37 mouse cellular contexts compared by ENCODE assay signal in the genomic region with DNA sequence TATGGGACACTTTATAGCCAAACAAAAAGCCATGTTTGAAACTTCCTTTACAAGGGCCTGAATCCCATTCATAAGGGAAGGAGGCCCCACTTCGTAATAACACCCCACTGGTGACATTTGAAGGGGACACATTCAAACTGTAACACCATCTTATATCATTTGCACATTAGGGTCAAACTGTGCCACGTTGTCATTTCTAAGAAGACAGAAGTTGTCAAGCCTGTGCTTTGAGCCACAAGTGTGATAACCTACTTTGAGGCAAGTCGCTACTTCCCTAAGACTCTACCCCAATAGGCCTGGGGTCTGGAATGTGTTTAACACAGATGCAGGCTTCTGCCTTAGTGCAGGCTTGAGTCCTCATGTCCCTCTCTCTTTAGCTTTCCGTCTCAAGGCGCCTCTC. TPM values are rescaled to one million over a fixed set of nuclear protein-coding genes. Genes with fewer than 3 reads are reported as not detected.
"Had no signal": no experiment of that assay in that cellular context is flagged by ENCODE, and none has a peak within 500 bp of the region (broad histone marks: within the 10 kb centered on the region; RNA-seq: fewer than 3 reads in every experiment).

No protein-coding gene starts in this region.

- H3K4me3 ChIP-seq: heart, embryonic 13.5 days; heart, embryonic 15.5 days; hindbrain, embryonic 13.5 days; hindbrain, embryonic 15.5 days; kidney, embryonic 15.5 days; limb, embryonic 13.5 days; limb, embryonic 15.5 days had no signal

- ATAC-seq: hindbrain, postnatal 0 days; intestine, embryonic 16.5 days had no signal

- H3K27ac ChIP-seq: heart, embryonic 13.5 days; heart, embryonic 15.5 days; hindbrain, embryonic 13.5 days; hindbrain, embryonic 15.5 days; hindbrain, postnatal 0 days; kidney, postnatal 0 days; limb, embryonic 13.5 days; limb, embryonic 15.5 days; liver, embryonic 14.5 days had no signal

- H3K36me3 ChIP-seq: heart, embryonic 15.5 days; hindbrain, embryonic 13.5 days; hindbrain, embryonic 15.5 days; kidney, embryonic 15.5 days; limb, embryonic 13.5 days; limb, embryonic 15.5 days had no signal

- H3K27me3 ChIP-seq: heart, embryonic 13.5 days; heart, embryonic 15.5 days; hindbrain, embryonic 13.5 days; hindbrain, embryonic 15.5 days; limb, embryonic 13.5 days; limb, embryonic 15.5 days had no signal

- H3K9ac ChIP-seq: heart, embryonic 13.5 days; heart, embryonic 15.5 days; hindbrain, embryonic 13.5 days; hindbrain, embryonic 15.5 days; kidney, embryonic 15.5 days; limb, embryonic 13.5 days; limb, embryonic 15.5 days; liver, embryonic 14.5 days had no signal

- H3K9me3 ChIP-seq: heart, embryonic 13.5 days; heart, embryonic 15.5 days; hindbrain, embryonic 13.5 days; hindbrain, embryonic 15.5 days; kidney, embryonic 15.5 days; limb, embryonic 13.5 days; limb, embryonic 15.5 days had no signal

- DNase-seq: gastrocnemius, postnatal 25 days; layer of hippocampus, adult 9-11 months; layer of hippocampus, postnatal 36 days had no signal

- H3K4me2 ChIP-seq: heart, embryonic 11.5 days; heart, embryonic 13.5 days; heart, embryonic 15.5 days; hindbrain, embryonic 13.5 days; hindbrain, embryonic 15.5 days; kidney, embryonic 15.5 days; limb, embryonic 13.5 days; limb, embryonic 15.5 days; liver, embryonic 11.5 days had no signal

RNA-seq across cellular contexts. Expression of a gene that starts 2.4 kb away (rescaled TPM):
- total RNA-seq: gastrocnemius, adult 18-20 months; gastrocnemius, postnatal 10 days; hematopoietic stem cell, adult 5-6 weeks; hindbrain, postnatal 0 days; layer of hippocampus, adult 18-20 months; layer of hippocampus, postnatal 14 days; layer of hippocampus, postnatal 36 days; left cerebral cortex, adult 18-20 months; left cerebral cortex, adult 8-10 months; left cerebral cortex, postnatal 10 days had no signal
- polyA plus RNA-seq: gonadal fat pad, adult 2 months; heart, embryonic 11.5 days; heart, embryonic 13.5 days; heart, embryonic 15.5 days; heart, postnatal 0 days; hindbrain, embryonic 11.5 days; hindbrain, embryonic 13.5 days; hindbrain, embryonic 15.5 days; intestine, embryonic 14.5 days; intestine, embryonic 16.5 days; kidney, adult 2 months; kidney, embryonic 15.5 days; large intestine, adult 2 months; limb, embryonic 11.5 days; limb, embryonic 13.5 days; limb, embryonic 15.5 days; liver, embryonic 11.5 days; liver, embryonic 14.5 days; liver, embryonic 16.5 days had no signal

RNA-seq across cellular contexts. Expression of a gene that starts 43.4 kb away (rescaled TPM):
- total RNA-seq: hematopoietic stem cell, adult 5-6 weeks; layer of hippocampus, adult 18-20 months; left cerebral cortex, adult 18-20 months; left cerebral cortex, postnatal 25 days had no signal

RNA-seq across cellular contexts. Expression of a gene that starts 47.8 kb away (rescaled TPM):
- total RNA-seq: gastrocnemius, adult 18-20 months; gastrocnemius, postnatal 10 days; gastrocnemius, postnatal 25 days; heart, adult 18-20 months; heart, adult 8-10 months; heart, postnatal 36 days; hematopoietic stem cell, adult 5-6 weeks; hindbrain, postnatal 0 days; left cerebral cortex, postnatal 4 days had no signal
- polyA plus RNA-seq: heart, embryonic 11.5 days; heart, embryonic 13.5 days; heart, embryonic 15.5 days; heart, postnatal 0 days; hindbrain, embryonic 11.5 days; hindbrain, embryonic 13.5 days; hindbrain, embryonic 15.5 days; intestine, embryonic 14.5 days; intestine, embryonic 16.5 days; kidney, adult 2 months; kidney, embryonic 15.5 days; kidney, postnatal 0 days; large intestine, adult 2 months; limb, embryonic 11.5 days; limb, embryonic 13.5 days; limb, embryonic 15.5 days; liver, embryonic 11.5 days; liver, embryonic 16.5 days had no signal
